Mouse (Mus musculus) kidney, embryonic 14.5 days (tissue): ENCODE results near the gene Lnx1. TPM values are rescaled to one million over a fixed set of nuclear protein-coding genes. Genes with fewer than 3 reads are reported as not detected.

Experiments
- ATAC-seq: fragments of 200-750 bp; cut with Nextera tagmentation; 2 replicates; pipeline ENCODE4 v1.8.0; 2017; ENCODE audit warnings: moderate number of reproducible peaks, mild to moderate bottlenecking, moderate TSS enrichment, moderate library complexity; ENCODE audit not compliant: low FRiP score, low TSS enrichment
- H3K27ac ChIP-seq: fragments of 300-500 bp; sonication (generic); 2 replicates; pipeline ENCODE4 v1.5.1; 2014; ENCODE audit warnings: low read depth, mild to moderate bottlenecking, low read length, moderate library complexity, mixed read lengths
- H3K27me3 ChIP-seq: fragments of 300-500 bp; sonication (generic); 2 replicates; pipeline ENCODE4 v1.6.1; 2014; ENCODE audit warnings: mild to moderate bottlenecking, low read length; ENCODE audit not compliant: control insufficient read depth, insufficient read depth
- H3K36me3 ChIP-seq: fragments of 300-500 bp; sonication (generic); 2 replicates; pipeline ENCODE4 v1.6.1; 2014; ENCODE audit warnings: low read length, mixed read lengths; ENCODE audit not compliant: control insufficient read depth, insufficient read depth
- H3K4me1 ChIP-seq: fragments of 300-500 bp; sonication (generic); 2 replicates; pipeline ENCODE4 v1.6.1; 2014; ENCODE audit warnings: low read length, mixed read lengths; ENCODE audit not compliant: control insufficient read depth, insufficient read depth
- H3K4me2 ChIP-seq: fragments of 300-500 bp; sonication (generic); replicated peaks from 2 replicates; pipeline ENCODE4 v1.6.1; 2014; ENCODE audit warnings: low read depth, mild to moderate bottlenecking, low read length
- H3K4me3 ChIP-seq: fragments of 300-500 bp; sonication (generic); 2 replicates; pipeline ENCODE4 v1.5.1; 2014; ENCODE audit warnings: mild to moderate bottlenecking, low read length
- H3K9ac ChIP-seq: fragments of 300-500 bp; sonication (generic); 2 replicates; pipeline ENCODE4 v1.6.1; 2014; ENCODE audit warnings: low read depth, mild to moderate bottlenecking, low read length, moderate library complexity
- H3K9me3 ChIP-seq: fragments of 300-500 bp; sonication (generic); 2 replicates; pipeline ENCODE4 v1.6.1; 2016; ENCODE audit warnings: low read length; ENCODE audit not compliant: control insufficient read depth
- WGBS: fragments of 180-500 bp; shearing (Covaris S2); extraction: QIAGEN DNeasy Blood & Tissue Kit; methylation state at CpG from one replicate; pipeline ENCODE4 v1.1.7; 2014; 5-methylcytosine and 5-hydroxymethylcytosine counted together
- polyA plus RNA-seq: library from polyadenylated mRNA; unstranded; fragments of >200 nt; fragmentation: Nextera tagmentation; extraction: Ambion mirVana; gene quantifications from 2 replicates; pipeline ENCODE4 v1.2.1, GENCODE M21; 2014

Gene Lnx1
- polyA plus RNA-seq, 1 experiment from 2014 or later, result 2.3 TPM

DNA sequence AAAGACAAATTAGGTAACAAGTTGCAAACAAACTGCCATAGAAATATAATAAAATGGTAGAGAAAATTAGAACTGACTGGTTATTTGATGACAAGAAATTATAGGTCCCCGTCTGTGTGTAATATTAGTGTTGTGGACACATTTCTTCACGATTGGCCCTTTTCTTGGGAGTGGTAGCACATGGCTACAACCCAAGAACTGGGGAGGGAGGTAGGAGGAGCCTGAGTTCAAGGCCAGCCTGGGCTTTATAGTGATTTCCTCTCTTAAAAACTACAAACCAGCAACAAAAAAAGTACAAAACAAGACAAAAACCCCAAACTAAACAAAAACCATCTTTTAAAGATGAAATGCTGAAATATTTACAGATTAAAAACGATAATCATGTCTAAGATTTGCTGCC lies 31.8 kb downstream of the Lnx1 start:
- Histone ChIP-seq H3K4me1 (no peaks in the 10 kb centered on the region), H3K36me3 (no peaks in the 10 kb centered on the region), H3K9ac (no peak overlapping the region), H3K4me2 (no peak overlapping the region), H3K27ac (no peak overlapping the region), H3K9me3 (no peaks in the 10 kb centered on the region), H3K27me3 (no peaks in the 10 kb centered on the region), H3K4me3 (no peak overlapping the region)
- 82% methylated on average over 3 of the region's 3 CpGs for WGBS
- ATAC-seq, result no peak

DNA sequence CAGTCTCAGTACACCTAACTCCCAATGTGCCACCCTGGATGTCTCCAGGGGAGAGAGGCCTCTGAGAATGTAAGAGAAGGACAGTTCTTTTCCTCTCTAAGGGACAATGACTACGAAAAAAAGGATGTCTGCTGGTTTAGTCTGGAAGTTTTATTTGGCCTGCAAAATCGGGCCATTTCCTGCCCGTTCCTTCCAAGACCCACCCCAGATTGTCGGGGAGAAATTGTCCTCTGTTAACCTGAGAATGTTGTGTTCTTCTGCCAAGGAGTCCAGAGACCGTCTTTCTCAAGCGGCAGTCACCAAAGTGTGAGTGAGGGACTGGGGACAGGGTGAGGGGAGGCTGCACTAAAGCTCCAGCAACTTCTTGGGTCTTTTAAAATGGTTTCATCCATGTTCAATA lies 32.8 kb downstream of the Lnx1 start:
- WGBS, result 74% methylated on average over 6 of the region's 6 CpGs
- H3K4me2 ChIP-seq, result no peak overlapping the region
- H3K9ac ChIP-seq, result no peak overlapping the region
- no peak overlapping the region for H3K27ac ChIP-seq
- ATAC-seq, result no peak
- no peaks in the 10 kb centered on the region for H3K4me1 ChIP-seq
- H3K27me3 ChIP-seq, result no peaks in the 10 kb centered on the region
- no peaks in the 10 kb centered on the region for H3K36me3 ChIP-seq
- H3K9me3 ChIP-seq, result no peaks in the 10 kb centered on the region
- no peak overlapping the region for H3K4me3 ChIP-seq

DNA sequence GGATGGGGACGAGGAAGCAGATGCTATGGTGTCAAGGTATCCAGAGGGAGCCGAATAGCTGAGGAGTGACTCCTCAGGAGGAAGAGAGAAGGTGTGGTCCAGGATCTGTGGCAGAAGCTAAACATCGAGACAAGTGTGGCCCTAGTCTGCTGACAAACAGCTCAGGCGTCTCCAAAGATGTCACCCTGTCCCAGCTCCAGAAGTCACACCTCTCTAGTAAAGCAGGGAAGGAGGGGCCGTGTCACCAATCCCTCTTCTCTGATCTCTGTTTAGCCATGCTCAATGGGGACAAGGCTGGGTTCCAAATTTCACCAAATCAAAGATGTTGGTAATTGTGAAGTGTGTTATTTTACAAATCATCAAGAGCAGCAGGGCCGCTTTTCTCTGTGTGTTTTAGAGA lies 33.8 kb downstream of the Lnx1 start:
- Histone ChIP-seq H3K27ac (no peak overlapping the region), H3K4me3 (no peak overlapping the region), H3K36me3 (no peaks in the 10 kb centered on the region), H3K4me2 (no peak overlapping the region), H3K27me3 (no peaks in the 10 kb centered on the region), H3K9ac (no peak overlapping the region), H3K9me3 (no peaks in the 10 kb centered on the region), H3K4me1 (no peaks in the 10 kb centered on the region)
- 40% methylated on average over 6 of the region's 6 CpGs for WGBS
- ATAC-seq, result no peak

DNA sequence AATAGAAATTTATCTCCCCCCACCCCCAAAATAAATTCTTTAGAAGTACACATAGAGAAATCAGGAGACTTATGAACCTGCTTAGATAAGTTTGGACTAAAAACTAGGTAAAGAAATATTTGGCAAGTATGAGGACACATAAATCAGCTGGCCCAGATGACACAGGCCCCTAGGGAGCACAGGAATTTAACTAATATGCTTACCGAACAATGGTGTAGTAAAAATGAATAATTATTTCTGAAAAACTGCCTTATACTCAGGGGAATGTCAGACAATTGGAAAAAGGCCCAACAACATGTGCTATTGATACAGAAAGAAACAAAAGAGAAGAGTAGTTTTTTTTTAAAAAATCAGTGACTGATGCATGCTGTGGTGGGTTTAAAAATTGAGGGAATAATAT lies 40.1 kb downstream of the Lnx1 start:
- no peaks in the 10 kb centered on the region for H3K36me3 ChIP-seq
- no peaks in the 10 kb centered on the region for H3K27me3 ChIP-seq
- no peaks in the 10 kb centered on the region for H3K4me1 ChIP-seq
- no peak overlapping the region for H3K4me3 ChIP-seq
- no peaks in the 10 kb centered on the region for H3K9me3 ChIP-seq
- WGBS, result 35% methylated on average over 1 of the region's 1 CpGs
- no peak overlapping the region for H3K9ac ChIP-seq
- no peak overlapping the region for H3K4me2 ChIP-seq
- ATAC-seq, result no peak
- no peak overlapping the region for H3K27ac ChIP-seq

DNA sequence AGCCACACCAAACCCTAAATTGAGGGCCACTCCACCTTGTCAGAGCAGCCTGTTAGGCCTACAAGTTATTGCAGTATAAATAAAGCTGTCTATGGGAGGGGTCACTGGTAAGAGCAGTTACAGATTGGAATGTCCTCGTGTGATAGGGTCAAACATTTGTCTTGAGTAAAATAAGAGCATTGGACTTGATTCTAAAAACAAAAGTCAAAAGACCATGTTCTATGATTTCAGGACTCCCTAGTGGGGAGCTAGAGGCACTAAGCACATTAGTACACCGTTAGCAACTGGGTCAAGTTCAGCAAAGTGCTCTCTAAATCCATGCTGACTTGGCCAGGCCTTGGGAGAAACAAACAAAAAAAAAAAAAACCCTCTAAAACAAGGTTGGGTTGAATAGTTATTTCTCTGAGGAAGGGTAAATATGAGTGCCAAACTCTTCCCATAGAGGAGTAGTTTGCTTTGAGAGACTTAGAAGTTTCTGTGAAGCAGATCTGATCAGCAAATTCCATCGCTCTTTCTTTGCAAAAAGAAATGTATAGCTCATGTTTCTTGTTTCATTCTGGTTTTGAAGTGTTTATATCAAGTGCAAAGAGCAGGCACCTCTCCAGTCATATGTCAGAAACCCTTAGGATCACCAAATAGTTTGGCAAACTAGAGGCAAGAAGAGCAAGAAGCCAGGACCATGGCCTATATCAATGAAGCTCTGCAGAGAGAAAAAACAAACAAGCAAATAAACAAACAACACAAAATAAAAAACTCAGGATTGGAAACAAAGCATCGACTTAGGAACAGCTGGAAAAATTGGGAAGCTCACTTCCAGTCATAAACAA lies 40.8 kb downstream of the Lnx1 start:
- ATAC-seq, result peak; percentile 62; the same call in 1 of the 2 replicates
- no peak overlapping the region for H3K27ac ChIP-seq

DNA sequence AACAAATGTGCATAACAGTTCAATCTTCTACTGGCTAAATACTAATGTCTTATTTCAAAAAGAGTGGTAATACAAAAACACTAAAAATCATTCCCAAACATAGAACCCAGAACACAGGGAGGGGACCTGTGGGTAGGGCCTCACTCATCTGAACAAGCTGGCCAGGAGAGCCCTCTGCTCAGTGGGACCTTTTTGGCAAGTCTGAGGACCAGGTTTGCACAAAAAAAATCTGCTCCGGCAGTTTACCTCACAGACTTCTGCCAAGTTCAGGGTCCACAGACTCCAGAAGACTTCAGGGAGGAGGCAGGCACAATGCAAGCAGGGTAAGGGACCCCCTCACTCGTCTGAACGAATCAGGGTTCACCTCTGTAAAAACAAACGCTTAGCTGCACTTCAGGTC lies 42.9 kb downstream of the Lnx1 start:
- Histone ChIP-seq H3K36me3 (no peaks in the 10 kb centered on the region), H3K9ac (no peak overlapping the region), H3K4me1 (no peaks in the 10 kb centered on the region), H3K27me3 (no peaks in the 10 kb centered on the region), H3K4me3 (no peak overlapping the region), H3K4me2 (no peak overlapping the region), H3K9me3 (no peaks in the 10 kb centered on the region), H3K27ac (no peak overlapping the region)
- 37% methylated on average over 4 of the region's 4 CpGs for WGBS
- no peak for ATAC-seq

More for the DNA sequence above, 40.8 kb downstream of the Lnx1 start:
- Histone ChIP-seq H3K36me3 (no peaks in the 10 kb centered on the region), H3K27me3 (no peaks in the 10 kb centered on the region), H3K9me3 (no peaks in the 10 kb centered on the region), H3K4me2 (no peak overlapping the region), H3K9ac (no peak overlapping the region), H3K4me3 (no peak overlapping the region), H3K4me1 (no peaks in the 10 kb centered on the region)
- 49% methylated on average over 4 of the region's 4 CpGs for WGBS

DNA sequence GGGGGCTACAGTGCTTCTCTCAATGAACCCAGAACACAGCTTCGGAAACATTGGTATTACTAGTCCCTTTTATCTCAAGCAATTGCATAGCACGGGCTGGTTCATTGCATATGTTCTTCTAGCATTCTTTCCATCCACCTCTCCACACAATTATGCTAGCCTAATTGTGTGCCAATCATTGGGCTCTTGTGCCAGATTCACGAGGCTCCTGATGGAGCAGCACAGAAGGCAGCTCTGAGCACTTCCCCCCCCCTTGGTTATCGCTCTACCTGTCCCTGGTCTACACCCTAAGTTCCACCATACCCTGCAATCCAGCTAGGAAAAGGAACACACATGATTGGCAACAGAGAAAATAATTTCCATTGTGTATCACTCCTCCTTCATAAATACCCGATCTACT lies 43.4 kb downstream of the Lnx1 start:
- H3K4me3 ChIP-seq, result no peak overlapping the region
- H3K4me1 ChIP-seq, result no peaks in the 10 kb centered on the region
- H3K27ac ChIP-seq, result no peak overlapping the region
- H3K9ac ChIP-seq, result no peak overlapping the region
- no peak for ATAC-seq
- no peaks in the 10 kb centered on the region for H3K27me3 ChIP-seq
- H3K4me2 ChIP-seq, result no peak overlapping the region
- H3K36me3 ChIP-seq, result no peaks in the 10 kb centered on the region
- no peaks in the 10 kb centered on the region for H3K9me3 ChIP-seq
- WGBS, result 89% methylated on average over 5 of the region's 5 CpGs

DNA sequence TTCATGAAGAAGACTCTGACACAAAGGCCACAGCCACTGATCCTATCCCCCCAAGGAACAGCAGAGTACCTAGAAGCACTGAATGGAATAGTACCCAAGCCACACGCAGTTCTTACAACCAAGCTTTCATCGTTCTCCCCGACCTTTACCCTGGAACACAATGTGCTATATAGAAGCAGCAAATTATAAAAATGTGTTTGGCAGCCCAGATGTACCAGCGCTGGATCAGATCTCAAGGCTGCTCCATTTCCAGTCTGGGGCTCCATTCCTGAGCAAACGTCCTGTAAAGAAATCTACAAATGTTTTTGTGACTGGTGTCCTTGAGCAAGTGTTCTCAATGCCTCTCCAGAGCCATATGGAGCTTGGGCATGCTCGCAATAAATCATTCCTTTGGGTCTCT lies 44.8 kb downstream of the Lnx1 start:
- H3K4me3 ChIP-seq, result no peak overlapping the region
- no peaks in the 10 kb centered on the region for H3K4me1 ChIP-seq
- no peak overlapping the region for H3K9ac ChIP-seq
- no peak for ATAC-seq
- H3K36me3 ChIP-seq, result no peaks in the 10 kb centered on the region
- H3K27ac ChIP-seq, result no peak overlapping the region
- no peaks in the 10 kb centered on the region for H3K9me3 ChIP-seq
- 82% methylated on average over 6 of the region's 6 CpGs for WGBS
- H3K4me2 ChIP-seq, result no peak overlapping the region
- no peaks in the 10 kb centered on the region for H3K27me3 ChIP-seq

DNA sequence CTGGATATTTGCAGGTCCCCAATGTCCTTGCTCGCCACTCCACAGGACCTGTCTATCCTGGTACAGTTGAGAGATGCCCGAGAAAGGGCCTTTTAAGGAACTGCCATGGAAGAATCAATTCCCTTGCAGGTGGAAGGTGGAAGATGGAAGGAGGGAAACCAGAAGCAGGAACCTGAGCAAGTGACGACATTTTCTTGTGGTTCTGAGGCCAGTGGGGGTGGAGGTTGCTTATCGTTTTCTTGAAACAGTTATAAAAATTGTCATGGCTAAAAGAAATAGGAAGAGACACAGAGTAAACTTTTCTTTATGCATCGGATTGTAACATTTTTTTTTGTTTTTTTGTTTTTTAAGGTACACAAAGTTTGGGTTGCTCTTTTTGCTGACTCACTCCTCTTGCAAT lies 46.3 kb downstream of the Lnx1 start:
- Histone ChIP-seq H3K27me3 (no peaks in the 10 kb centered on the region), H3K9ac (no peak overlapping the region), H3K9me3 (no peaks in the 10 kb centered on the region), H3K4me3 (no peak overlapping the region), H3K27ac (no peak overlapping the region), H3K4me2 (no peak overlapping the region), H3K36me3 (no peaks in the 10 kb centered on the region), H3K4me1 (no peaks in the 10 kb centered on the region)
- 82% methylated on average over 5 of the region's 5 CpGs for WGBS
- no peak for ATAC-seq
